Mouse (Mus musculus): ENCODE measurements around the gene Efemp2. TPM values are rescaled to one million over a fixed set of nuclear protein-coding genes. Genes with fewer than 3 reads are reported as not detected.
A peak's percentile ranks its signal among the peaks of the same experiment; 100 is the strongest.

Gene Efemp2
- polyA plus RNA-seq (2014; fragmentation: Nextera tagmentation; extraction: Ambion mirVana): 51.2 and 55.7 TPM in 2 replicates

- H3K4me3 ChIP-seq (ENCODE audit: low read depth, low read length): peak within 1 kb of the TSS; percentile 63
- H3K4me2 ChIP-seq (replicated peaks; ENCODE audit: low read depth, low read length): peak within 1 kb of the TSS; percentile 99
- no peaks in the 10 kb centered on the region for H3K9me3 ChIP-seq (ENCODE audit: control insufficient read depth, low read length)
- H3K36me3 ChIP-seq (ENCODE audit: control insufficient read depth, insufficient read depth, low read length): no peaks in the 10 kb centered on the region
- peak within 1 kb of the TSS; percentile 54; the same call in 1 of the 2 replicates for H3K27ac ChIP-seq (ENCODE audit: low read depth, low read length)
- H3K27me3 ChIP-seq (ENCODE audit: control insufficient read depth, insufficient read depth, low read length): no peaks in the 10 kb centered on the region
- ATAC-seq (ENCODE audit: low FRiP score): peak; percentile 71
- H3K9ac ChIP-seq (ENCODE audit: low read depth, low read length): peak within 1 kb of the TSS; percentile 86
- DNase-seq (ENCODE audit: low spot score): peak; percentile 79
- 2% methylated on average over 22 of the region's 22 CpGs for WGBS
- peaks cover 7% of the 10 kb centered on the region for H3K4me1 ChIP-seq (replicated peaks; ENCODE audit: control insufficient read depth, insufficient read depth, low read length)
Observed at GRCm38 (mm10) chr19:5473720-5474119, at the start of gene Efemp2. Efemp2 (plus strand) TSS chr19:5473954.

GRCm38 (mm10) chr19:5424092-5424781 is 49.5 kb upstream of the Efemp2 start:
- Histone ChIP-seq H3K27me3 (ENCODE audit: control insufficient read depth, insufficient read depth, low read length) (no peaks in the 10 kb centered on the region), H3K4me1 (replicated peaks; ENCODE audit: control insufficient read depth, insufficient read depth, low read length) (peaks cover 17% of the 10 kb centered on the region), H3K4me3 (ENCODE audit: low read depth, low read length) (peak overlapping the region; percentile 85), H3K4me2 (replicated peaks; ENCODE audit: low read depth, low read length) (peak overlapping the region; percentile 85), H3K9me3 (ENCODE audit: control insufficient read depth, low read length) (no peaks in the 10 kb centered on the region), H3K27ac (ENCODE audit: low read depth, low read length) (peak overlapping the region; percentile 86), H3K36me3 (ENCODE audit: control insufficient read depth, insufficient read depth, low read length) (peaks cover 5% of the 10 kb centered on the region; the same call in 1 of the 2 replicates), H3K9ac (ENCODE audit: low read depth, low read length) (peak overlapping the region; percentile 73)
- DNase-seq (ENCODE audit: low spot score): peak; percentile 78
- peak; percentile 76 for ATAC-seq (ENCODE audit: low FRiP score)
- under 1% methylated on average over 33 of the region's 48 CpGs for WGBS

- peak within 1 kb of the TSS; percentile 85 for H3K4me3 ChIP-seq (ENCODE audit: low read depth, low read length)
- peaks cover 5% of the 10 kb centered on the region; the same call in 1 of the 2 replicates for H3K36me3 ChIP-seq (ENCODE audit: control insufficient read depth, insufficient read depth, low read length)
- peak within 1 kb of the TSS; percentile 87 for H3K9ac ChIP-seq (ENCODE audit: low read depth, low read length)
- DNase-seq (ENCODE audit: low spot score) (peak; percentile 97), ATAC-seq (ENCODE audit: low FRiP score) (peak; percentile 89)
- H3K9me3 ChIP-seq (ENCODE audit: control insufficient read depth, low read length): no peaks in the 10 kb centered on the region
- WGBS: under 1% methylated on average over 51 of the region's 87 CpGs
- no peaks in the 10 kb centered on the region for H3K27me3 ChIP-seq (ENCODE audit: control insufficient read depth, insufficient read depth, low read length)
- peak within 1 kb of the TSS; percentile 85 for H3K4me2 ChIP-seq (replicated peaks; ENCODE audit: low read depth, low read length)
- H3K4me1 ChIP-seq (replicated peaks; ENCODE audit: control insufficient read depth, insufficient read depth, low read length): peaks cover 17% of the 10 kb centered on the region
- peak within 1 kb of the TSS; percentile 86 for H3K27ac ChIP-seq (ENCODE audit: low read depth, low read length)
Observed at GRCm38 (mm10) chr19:5424782-5425741, 48.7 kb upstream of the Efemp2 start, which contains the start of the genes Drap1 and AI837181. Drap1 (minus strand) TSS chr19:5424979. AI837181 (plus strand) TSS chr19:5425144.

- no peaks in the 10 kb centered on the region for H3K9me3 ChIP-seq (ENCODE audit: control insufficient read depth, low read length)
- ATAC-seq (ENCODE audit: low FRiP score) (no peak), DNase-seq (ENCODE audit: low spot score) (no peak)
- peak overlapping the region; percentile 87 for H3K9ac ChIP-seq (ENCODE audit: low read depth, low read length)
- WGBS: 92% methylated on average over 18 of the region's 18 CpGs
- no peaks in the 10 kb centered on the region for H3K27me3 ChIP-seq (ENCODE audit: control insufficient read depth, insufficient read depth, low read length)
- H3K36me3 ChIP-seq (ENCODE audit: control insufficient read depth, insufficient read depth, low read length): peaks cover 4% of the 10 kb centered on the region; the same call in 1 of the 2 replicates
- peak overlapping the region; percentile 77 for H3K4me2 ChIP-seq (replicated peaks; ENCODE audit: low read depth, low read length)
- no peak overlapping the region for H3K27ac ChIP-seq (ENCODE audit: low read depth, low read length)
- peak overlapping the region; percentile 85 for H3K4me3 ChIP-seq (ENCODE audit: low read depth, low read length)
- H3K4me1 ChIP-seq (replicated peaks; ENCODE audit: control insufficient read depth, insufficient read depth, low read length): peaks cover 17% of the 10 kb centered on the region
Observed at GRCm38 (mm10) chr19:5425906-5426565, 47.7 kb upstream of the Efemp2 start.

GRCm38 (mm10) chr19:5426640-5427290 is 47.0 kb upstream of the Efemp2 start:
- 93% methylated on average over 13 of the region's 13 CpGs for WGBS
- H3K4me3 ChIP-seq (ENCODE audit: low read depth, low read length): 0 out of 2 replicates have a peak overlapping the region, but pooled peaks have one; percentile 85
- H3K9me3 ChIP-seq (ENCODE audit: control insufficient read depth, low read length): no peaks in the 10 kb centered on the region
- 0 out of 2 replicates have a peak overlapping the region, but pooled peaks have one; percentile 21 for H3K4me2 ChIP-seq (replicated peaks; ENCODE audit: low read depth, low read length)
- DNase-seq (ENCODE audit: low spot score) (no peak), ATAC-seq (ENCODE audit: low FRiP score) (no peak)
- H3K4me1 ChIP-seq (replicated peaks; ENCODE audit: control insufficient read depth, insufficient read depth, low read length): peaks cover 17% of the 10 kb centered on the region
- 0 out of 2 replicates have a peak overlapping the region, but pooled peaks have one; percentile 36 for H3K27ac ChIP-seq (ENCODE audit: low read depth, low read length)
- no peak overlapping the region for H3K9ac ChIP-seq (ENCODE audit: low read depth, low read length)
- H3K27me3 ChIP-seq (ENCODE audit: control insufficient read depth, insufficient read depth, low read length): no peaks in the 10 kb centered on the region
- H3K36me3 ChIP-seq (ENCODE audit: control insufficient read depth, insufficient read depth, low read length): peaks cover 2% of the 10 kb centered on the region; the same call in 1 of the 2 replicates

GRCm38 (mm10) chr19:5428083-5428482 is 45.7 kb upstream of the Efemp2 start:
- H3K9ac ChIP-seq (ENCODE audit: low read depth, low read length): no peak overlapping the region
- no peak overlapping the region for H3K4me3 ChIP-seq (ENCODE audit: low read depth, low read length)
- no peaks in the 10 kb centered on the region for H3K27me3 ChIP-seq (ENCODE audit: control insufficient read depth, insufficient read depth, low read length)
- peak; percentile 43 for DNase-seq (ENCODE audit: low spot score)
- no peaks in the 10 kb centered on the region for H3K36me3 ChIP-seq (ENCODE audit: control insufficient read depth, insufficient read depth, low read length)
- ATAC-seq (ENCODE audit: low FRiP score): no peak
- H3K9me3 ChIP-seq (ENCODE audit: control insufficient read depth, low read length): no peaks in the 10 kb centered on the region
- WGBS: 91% methylated on average over 2 of the region's 2 CpGs
- no peak overlapping the region for H3K4me2 ChIP-seq (replicated peaks; ENCODE audit: low read depth, low read length)
- no peak overlapping the region for H3K27ac ChIP-seq (ENCODE audit: low read depth, low read length)
- H3K4me1 ChIP-seq (replicated peaks; ENCODE audit: control insufficient read depth, insufficient read depth, low read length): peaks cover 15% of the 10 kb centered on the region

- 84% methylated on average over 4 of the region's 4 CpGs for WGBS
- H3K36me3 ChIP-seq (ENCODE audit: control insufficient read depth, insufficient read depth, low read length): no peaks in the 10 kb centered on the region
- no peaks in the 10 kb centered on the region for H3K9me3 ChIP-seq (ENCODE audit: control insufficient read depth, low read length)
- H3K27ac ChIP-seq (ENCODE audit: low read depth, low read length): no peak overlapping the region
- H3K9ac ChIP-seq (ENCODE audit: low read depth, low read length): no peak overlapping the region
- DNase-seq (ENCODE audit: low spot score) (no peak), ATAC-seq (ENCODE audit: low FRiP score) (no peak)
- H3K27me3 ChIP-seq (ENCODE audit: control insufficient read depth, insufficient read depth, low read length): no peaks in the 10 kb centered on the region
- peaks cover 8% of the 10 kb centered on the region for H3K4me1 ChIP-seq (replicated peaks; ENCODE audit: control insufficient read depth, insufficient read depth, low read length)
- no peak overlapping the region for H3K4me2 ChIP-seq (replicated peaks; ENCODE audit: low read depth, low read length)
- no peak overlapping the region for H3K4me3 ChIP-seq (ENCODE audit: low read depth, low read length)
Observed at GRCm38 (mm10) chr19:5429219-5429618, 44.5 kb upstream of the Efemp2 start.
